In genomic region chr8:87093081-87093480, GRCm38 (mm10) we compare ENCODE assay signal across 26 mouse cellular contexts.
"Had no signal": no experiment of that assay in that cellular context is flagged by ENCODE, and none has a peak within 500 bp of the region (broad histone marks: within the 10 kb centered on the region; RNA-seq: fewer than 3 reads in every experiment).

No protein-coding gene starts in this region.

- H3K27me3 ChIP-seq: heart, embryonic 12.5 days; hindbrain, embryonic 13.5 days; hindbrain, embryonic 15.5 days; intestine, embryonic 15.5 days; limb, embryonic 12.5 days; liver, embryonic 13.5 days had no signal

- H3K36me3 ChIP-seq: heart, embryonic 10.5 days; heart, embryonic 12.5 days; hindbrain, embryonic 10.5 days; hindbrain, embryonic 13.5 days; hindbrain, embryonic 15.5 days; intestine, embryonic 15.5 days; limb, embryonic 10.5 days; limb, embryonic 12.5 days; liver, embryonic 13.5 days had no signal

- H3K4me1 ChIP-seq: heart, embryonic 12.5 days; intestine, embryonic 15.5 days; liver, embryonic 13.5 days had no signal

- H3K27ac ChIP-seq: gastrocnemius, adult 2 months; heart, embryonic 10.5 days; hindbrain, embryonic 10.5 days; hindbrain, embryonic 13.5 days; hindbrain, embryonic 15.5 days; intestine, embryonic 15.5 days; layer of hippocampus, adult 2 months; left cerebral cortex, adult 2 months; limb, embryonic 10.5 days; limb, embryonic 12.5 days; liver, embryonic 13.5 days had no signal

- H3K4me3 ChIP-seq: gastrocnemius, adult 2 months; heart, embryonic 10.5 days; heart, embryonic 12.5 days; hindbrain, embryonic 10.5 days; hindbrain, embryonic 13.5 days; hindbrain, embryonic 15.5 days; intestine, embryonic 15.5 days; layer of hippocampus, adult 2 months; left cerebral cortex, adult 2 months; limb, embryonic 10.5 days; limb, embryonic 12.5 days; liver, embryonic 13.5 days had no signal

- ATAC-seq: inflammation-experienced regulatory T-cells, adult 6 months; intestine, embryonic 15.5 days; intestine, postnatal 0 days had no signal

- H3K9me3 ChIP-seq: heart, embryonic 10.5 days; heart, embryonic 12.5 days; hindbrain, embryonic 10.5 days; hindbrain, embryonic 13.5 days; hindbrain, embryonic 15.5 days; intestine, embryonic 15.5 days; limb, embryonic 10.5 days; limb, embryonic 12.5 days; liver, embryonic 13.5 days had no signal

- H3K9ac ChIP-seq: heart, embryonic 12.5 days; hindbrain, embryonic 13.5 days; hindbrain, embryonic 15.5 days; intestine, embryonic 15.5 days; limb, embryonic 12.5 days; liver, embryonic 13.5 days had no signal

- H3K4me2 ChIP-seq: heart, embryonic 12.5 days; hindbrain, embryonic 13.5 days; hindbrain, embryonic 15.5 days; intestine, embryonic 15.5 days; limb, embryonic 12.5 days; liver, embryonic 11.5 days; liver, embryonic 13.5 days had no signal

- DNase-seq: gastrocnemius, adult 2 months; gastrocnemius, postnatal 10 days; gastrocnemius, postnatal 25 days; heart, adult 18-20 months; heart, postnatal 10 days; heart, postnatal 4 days; kidney, adult 18-20 months; kidney, adult 8-10 months; kidney, postnatal 10 days; kidney, postnatal 25 days; kidney, postnatal 4 days; liver; liver, embryonic 13.5 days had no signal
